ENCODE assay signal across 14 mouse cellular contexts in the genomic region with DNA sequence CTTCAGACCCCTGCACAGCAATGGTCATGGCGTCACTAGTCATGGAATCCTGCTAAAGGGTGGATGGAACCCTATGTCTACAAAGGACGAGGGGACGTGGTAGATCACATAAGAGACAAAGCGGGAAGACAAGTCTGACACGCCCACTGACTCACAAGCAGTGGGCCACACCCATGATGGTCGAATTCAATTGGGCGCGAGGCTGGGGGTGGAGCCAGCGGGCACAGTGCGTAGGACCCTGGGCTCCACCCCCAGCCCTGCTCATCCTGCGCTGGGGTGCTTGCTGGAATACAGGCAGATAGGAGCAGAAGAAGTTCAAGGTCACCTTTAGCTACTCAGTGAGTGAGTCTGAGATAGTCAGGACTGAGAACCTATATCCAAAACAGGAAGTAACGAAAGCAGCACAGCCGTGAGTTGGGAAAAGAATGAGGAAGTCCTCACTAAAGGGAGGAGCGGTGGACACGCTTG. TPM values are rescaled to one million over a fixed set of nuclear protein-coding genes. Genes with fewer than 3 reads are reported as not detected.
A peak's percentile ranks its signal among the peaks of the same experiment; 100 is the strongest.
DNase-seq lines count a peak whose midpoint lies in the region; ATAC-seq and TF ChIP-seq lines count a peak whose summit lies in the region.
"Had no signal": no experiment of that assay in that cellular context is flagged by ENCODE, and none has a peak within 500 bp of the region (broad histone marks: within the 10 kb centered on the region; RNA-seq: fewer than 3 reads in every experiment).

No protein-coding gene starts in this region.

- H3K4me1 ChIP-seq in intestine, embryonic 15.5 days (replicated peaks), result peaks cover 15% of the 10 kb centered on the region
- H3K4me1 ChIP-seq in intestine, embryonic 16.5 days (ENCODE audit: control insufficient read depth, insufficient read depth, low read length), result peaks cover 8% of the 10 kb centered on the region
- peaks cover 7 to 14% of the 10 kb centered on the region in 2 experiments for H3K4me1 ChIP-seq in ES-E14 (ENCODE audit: control insufficient read depth in 2 of 2, insufficient read depth in 2 of 2, low read length in 2 of 2, poor library complexity in 1 of 2)
- H3K4me1 ChIP-seq in midbrain, embryonic 11.5 days (ENCODE audit: control insufficient read depth, insufficient read depth, low read length), result peaks cover 3% of the 10 kb centered on the region

- WGBS in intestine, embryonic 15.5 days, result 85% methylated on average over 15 of the region's 15 CpGs
- WGBS in intestine, embryonic 16.5 days, result 83% methylated on average over 15 of the region's 15 CpGs
- 87% methylated on average over 15 of the region's 15 CpGs for WGBS in midbrain, embryonic 11.5 days

- H3K4me2 ChIP-seq in intestine, embryonic 15.5 days (replicated peaks), result no peak overlapping the region
- no peak overlapping the region for H3K4me2 ChIP-seq in intestine, embryonic 16.5 days (ENCODE audit: low read depth, low read length)
- no peak overlapping the region for H3K4me2 ChIP-seq in midbrain, embryonic 11.5 days
- H3K4me2 ChIP-seq: neural tube, embryonic 12.5 days; stomach, embryonic 15.5 days had no signal

- ATAC-seq in intestine, embryonic 15.5 days, result 0 out of 2 replicates have a peak, but pooled peaks have one; percentile 43
- ATAC-seq in intestine, embryonic 16.5 days, result no peak
- peak; percentile 75 for ATAC-seq in granulocyte monocyte progenitor cell, adult 5-6 weeks (replicated peaks; ENCODE audit: poor library complexity, severe bottlenecking)
- peak; percentile 76 for ATAC-seq in monocyte, adult 5-6 weeks (replicated peaks; ENCODE audit: insufficient number of reproducible peaks, low FRiP score, low TSS enrichment, poor library complexity, severe bottlenecking)
- no peak for ATAC-seq in midbrain, embryonic 11.5 days (ENCODE audit: low FRiP score)

- DNase-seq in ES-E14 (ENCODE audit: low read depth, low spot score), result peak; percentile 91
- no peak for DNase-seq in midbrain, embryonic 11.5 days (ENCODE audit: low spot score, missing footprints)
- DNase-seq in left cerebral cortex, adult 8-10 months (ENCODE audit: low spot score in 2 of 2), result no peak
- no peak for DNase-seq in adrenal gland, postnatal 25 days
- DNase-seq: cerebellum, postnatal 25 days; gastrocnemius, postnatal 14 days; kidney, adult 18-20 months; right cerebral cortex, postnatal 14 days had no signal

- no peak overlapping the region for H3K4me3 ChIP-seq in intestine, embryonic 15.5 days (replicated peaks)
- H3K4me3 ChIP-seq in intestine, embryonic 16.5 days (ENCODE audit: low read length), result no peak overlapping the region
- peak overlapping the region; percentile 2 to 44; a peak in 2 of 4 replicates for H3K4me3 ChIP-seq in ES-E14 (ENCODE audit: insufficient read depth in 1 of 2, low read depth in 1 of 2, low read length in 2 of 2, poor library complexity in 1 of 2, severe bottlenecking in 1 of 2)
- H3K4me3 ChIP-seq in midbrain, embryonic 11.5 days (ENCODE audit: low read depth, low read length), result no peak overlapping the region
- H3K4me3 ChIP-seq: neural tube, embryonic 12.5 days; stomach, embryonic 15.5 days had no signal

- no peak overlapping the region for H3K9ac ChIP-seq in intestine, embryonic 15.5 days
- H3K9ac ChIP-seq in intestine, embryonic 16.5 days (ENCODE audit: low read depth, low read length), result no peak overlapping the region
- no peak overlapping the region for H3K9ac ChIP-seq in ES-E14 (ENCODE audit: insufficient read depth, low read depth, low read length, poor library complexity, severe bottlenecking)
- no peak overlapping the region for H3K9ac ChIP-seq in midbrain, embryonic 11.5 days (ENCODE audit: low read length)
- H3K9ac ChIP-seq: neural tube, embryonic 12.5 days; stomach, embryonic 15.5 days had no signal

- no peaks in the 10 kb centered on the region for H3K9me3 ChIP-seq in intestine, embryonic 15.5 days
- H3K9me3 ChIP-seq in intestine, embryonic 16.5 days (ENCODE audit: control insufficient read depth, low read length), result no peaks in the 10 kb centered on the region
- no peaks in the 10 kb centered on the region for H3K9me3 ChIP-seq in ES-E14 (ENCODE audit: control insufficient read depth, insufficient read depth, low read depth, low read length)
- no peaks in the 10 kb centered on the region for H3K9me3 ChIP-seq in midbrain, embryonic 11.5 days (ENCODE audit: control insufficient read depth, low read length)
- H3K9me3 ChIP-seq: stomach, embryonic 15.5 days had no signal

- H3K36me3 ChIP-seq in intestine, embryonic 15.5 days, result no peaks in the 10 kb centered on the region
- no peaks in the 10 kb centered on the region for H3K36me3 ChIP-seq in intestine, embryonic 16.5 days (ENCODE audit: control insufficient read depth, insufficient read depth, low read length)
- H3K36me3 ChIP-seq in ES-E14 (ENCODE audit: control insufficient read depth, insufficient read depth, low read length, poor library complexity, severe bottlenecking), result no peaks in the 10 kb centered on the region
- no peaks in the 10 kb centered on the region for H3K36me3 ChIP-seq in midbrain, embryonic 11.5 days (ENCODE audit: control insufficient read depth, insufficient read depth, low read length)
- H3K36me3 ChIP-seq: stomach, embryonic 15.5 days had no signal

- H3K27me3 ChIP-seq in intestine, embryonic 15.5 days (replicated peaks), result no peaks in the 10 kb centered on the region
- no peaks in the 10 kb centered on the region for H3K27me3 ChIP-seq in intestine, embryonic 16.5 days (replicated peaks; ENCODE audit: control insufficient read depth, insufficient read depth, low read length)
- no peaks in the 10 kb centered on the region for H3K27me3 ChIP-seq in midbrain, embryonic 11.5 days (ENCODE audit: control insufficient read depth, insufficient read depth, low read length)
- H3K27me3 ChIP-seq: neural tube, embryonic 12.5 days; stomach, embryonic 15.5 days had no signal

- in situ Hi-C loops in ES-E14 (cut with MboI; ENCODE audit: low sequenced_read_pairs in 2 of 2, unreplicated experiment in 2 of 2), result no loop called here

- H3K27ac ChIP-seq in intestine, embryonic 15.5 days, result no peak overlapping the region
- H3K27ac ChIP-seq in intestine, embryonic 16.5 days (ENCODE audit: low read length), result no peak overlapping the region
- H3K27ac ChIP-seq in ES-E14 (ENCODE audit: insufficient read depth, low read depth, low read length, poor library complexity, severe bottlenecking), result no peak overlapping the region
- no peak overlapping the region for H3K27ac ChIP-seq in midbrain, embryonic 11.5 days (ENCODE audit: low read depth, low read length)
- H3K27ac ChIP-seq: neural tube, embryonic 12.5 days; stomach, embryonic 15.5 days had no signal

TF ChIP-seq in ES-E14, 5 proteins besides CTCF, POLR2A, EP300 and RAD21:
- TF ChIP-seq HCFC1 (IDR thresholded peaks at IDR 0.05; ENCODE audit: borderline replicate concordance, insufficient read depth, low read length) (no peak), MAFK (IDR thresholded peaks at IDR 0.05; ENCODE audit: insufficient read depth, low read depth, low read length) (no peak), ZC3H11A (IDR thresholded peaks at IDR 0.05; ENCODE audit: borderline replicate concordance, low read depth, low read length) (no peak), CHD2 (IDR thresholded peaks at IDR 0.05; ENCODE audit: low read depth, low read length) (no peak), ZNF384 (IDR thresholded peaks at IDR 0.05; ENCODE audit: low read depth, low read length) (no peak)

RNA-seq across cellular contexts. Expression of gene Camkk2, which starts 10.1 kb away (rescaled TPM):
- 20.5 and 23.8 TPM in 2 replicates for polyA plus RNA-seq in intestine, embryonic 15.5 days (2015; fragmentation: Nextera tagmentation; extraction: Ambion mirVana)
- 15.0 and 17.1 TPM in 2 replicates for polyA plus RNA-seq in intestine, embryonic 16.5 days (2015; fragmentation: Nextera tagmentation; extraction: Ambion mirVana)
- total RNA-seq in ES-E14 (2012; rRNA removed), result 12.7 and 16.1 TPM in 2 replicates
- total RNA-seq in granulocyte monocyte progenitor cell, adult 5-6 weeks (2014; fragmentation: Nextera tagmentation), result 46.5 and 59.1 TPM in 2 replicates
- 32.9 and 36.4 TPM in 2 replicates for total RNA-seq in granulocyte monocyte progenitor cell, adult 5-6 weeks (2017)
- total RNA-seq in monocyte, adult 5-6 weeks (2017), result 63.5 to 74.7 TPM (median 70.1 TPM) in 3 replicates
- polyA plus RNA-seq in midbrain, embryonic 11.5 days (2014; fragmentation: Nextera tagmentation; extraction: Ambion mirVana), result 18.5 and 18.6 TPM in 2 replicates
- 100 to 1,000 TPM; 193 to 209 (median 196) TPM for total RNA-seq in left cerebral cortex, adult 8-10 months (2022)
- total RNA-seq in adrenal gland, postnatal 25 days (2021), result 25.6 and 27.6 TPM in 2 replicates

RNA-seq across cellular contexts. Expression of gene Anapc5, which starts 52.0 kb away (rescaled TPM):
- polyA plus RNA-seq in intestine, embryonic 15.5 days (2015; fragmentation: Nextera tagmentation; extraction: Ambion mirVana), result 362 and 376 TPM in 2 replicates
- polyA plus RNA-seq in intestine, embryonic 16.5 days (2015; fragmentation: Nextera tagmentation; extraction: Ambion mirVana), result 322 and 351 TPM in 2 replicates
- total RNA-seq in ES-E14 (2012; rRNA removed), result 285 and 344 TPM in 2 replicates
- 306 and 321 TPM in 2 replicates for total RNA-seq in granulocyte monocyte progenitor cell, adult 5-6 weeks (2014; fragmentation: Nextera tagmentation)
- total RNA-seq in granulocyte monocyte progenitor cell, adult 5-6 weeks (2017), result 339 and 341 TPM in 2 replicates
- total RNA-seq in monocyte, adult 5-6 weeks (2017), result 141 to 157 TPM (median 145 TPM) in 3 replicates
- 497 and 528 TPM in 2 replicates for polyA plus RNA-seq in midbrain, embryonic 11.5 days (2014; fragmentation: Nextera tagmentation; extraction: Ambion mirVana)
- 100 to 1,000 TPM; 201 to 221 (median 205) TPM for total RNA-seq in left cerebral cortex, adult 8-10 months (2022)
- 206 and 209 TPM in 2 replicates for total RNA-seq in adrenal gland, postnatal 25 days (2021)

Comparison
In these comparisons a context has a peak if more than half of its experiments do, and no peak if none do; other contexts are left out.
1. ATAC-seq: peak in intestine, embryonic 15.5 days (single experiment), granulocyte monocyte progenitor cell, adult 5-6 weeks (single experiment) and monocyte, adult 5-6 weeks (single experiment); none in intestine, embryonic 16.5 days (single experiment) and midbrain, embryonic 11.5 days (single experiment).
2. H3K4me3 ChIP-seq: peak in ES-E14 (2 of 2); none in intestine, embryonic 15.5 days (single experiment), intestine, embryonic 16.5 days (single experiment) and midbrain, embryonic 11.5 days (single experiment).